Mouse (Mus musculus) MEL (cell line): ENCODE measurements around the gene Oxt.

Experiments
- CHD1 ChIP-seq: IDR thresholded peaks from 2 replicates; pipeline ENCODE4 v1.6.1; 2012; ENCODE audit warnings: low read depth, mild to moderate bottlenecking, inconsistent platforms, low read length, improper control_type of control experiment
- GATA1 ChIP-seq: IDR thresholded peaks from 2 replicates; pipeline ENCODE4 v1.6.1; 2011; ENCODE audit warnings: low read depth, low read length, improper control_type of control experiment
- KAT2A ChIP-seq: conservative IDR thresholded peaks from 2 replicates; pipeline ENCODE4 v1.6.1; 2012; ENCODE audit warnings: low read depth, low read length, improper control_type of control experiment, inconsistent platforms
- MAX ChIP-seq: IDR thresholded peaks from 2 replicates; pipeline ENCODE4 v1.6.1; 2011; ENCODE audit warnings: low read length, improper control_type of control experiment
- MYC ChIP-seq: IDR thresholded peaks from 2 replicates; pipeline ENCODE4 v1.6.1; 2011; ENCODE audit warnings: low read depth, mild to moderate bottlenecking, low read length, improper control_type of control experiment, moderate library complexity
- POLR2A ChIP-seq, 2 experiments: IDR thresholded peaks; 2 replicates each; pipeline ENCODE4 v1.6.1; 2011 to 2012; ENCODE audit warnings: low read length in 2 of 2, mild to moderate bottlenecking in 2 of 2, control low read depth in 1 of 2, improper control_type of control experiment in 1 of 2, low read depth in 1 of 2, moderate library complexity in 1 of 2; ENCODE audit not compliant: control insufficient read depth in 1 of 2, insufficient read depth in 1 of 2, poor library complexity in 1 of 2
- ZKSCAN1 ChIP-seq: IDR thresholded peaks from 2 replicates; pipeline ENCODE4 v1.6.1; 2012; ENCODE audit warnings: low read depth, mild to moderate bottlenecking, inconsistent platforms, low read length, improper control_type of control experiment, moderate library complexity

DNA sequence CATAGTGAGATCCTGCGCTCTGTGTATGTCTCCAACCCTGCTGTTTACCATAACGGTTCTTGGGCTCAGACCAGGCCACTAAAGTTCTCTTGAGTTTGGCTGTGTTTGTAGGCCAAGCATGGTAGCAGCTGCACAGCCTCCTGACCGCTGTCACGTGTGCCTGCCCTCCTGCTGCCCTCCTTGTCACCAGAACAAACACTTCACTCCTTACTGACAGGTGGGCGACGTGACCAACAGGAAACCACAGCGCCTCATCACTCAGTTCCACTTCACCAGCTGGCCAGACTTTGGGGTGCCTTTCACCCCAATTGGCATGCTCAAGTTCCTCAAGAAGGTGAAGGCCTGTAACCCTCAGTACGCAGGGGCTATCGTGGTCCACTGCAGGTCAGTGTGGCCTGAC is 35.7 kb upstream of the Oxt start:
- TF ChIP-seq POLR2A (IDR thresholded peaks at IDR 0.05; ENCODE audit: control insufficient read depth in 1 of 2, insufficient read depth in 1 of 2, low read depth in 1 of 2, low read length in 2 of 2, poor library complexity in 1 of 2): no peak
- no peak for TF ChIP-seq MAX
- no peak for TF ChIP-seq KAT2A
- no peak for TF ChIP-seq GATA1
- TF ChIP-seq CHD1: no peak
- TF ChIP-seq MYC: no peak
- no peak for TF ChIP-seq ZKSCAN1
